Mouse (Mus musculus) intestine, embryonic 14.5 days (tissue): ENCODE results near the gene Mylpf. TPM values are rescaled to one million over a fixed set of nuclear protein-coding genes. Genes with fewer than 3 reads are reported as not detected.

ENCODE experiments used
- ATAC-seq: fragments of 200-750 bp; cut with Nextera tagmentation; replicated peaks from 2 replicates; pipeline ENCODE4 v1.8.0; 2017; ENCODE audit warnings: low read depth, moderate number of reproducible peaks, moderate TSS enrichment, moderate library complexity; ENCODE audit not compliant: low FRiP score, low TSS enrichment
- DNase-seq: peaks from one replicate; pipeline ENCODE4 v3.0.0-alpha.2; 2018; ENCODE audit warnings: low spot score
- H3K27ac ChIP-seq: fragments of 300-500 bp; sonication (generic); 2 replicates; pipeline ENCODE4 v1.5.1; 2014; ENCODE audit warnings: low read depth, mild to moderate bottlenecking, control low read depth
- H3K27me3 ChIP-seq: fragments of 300-500 bp; sonication (generic); replicated peaks from 2 replicates; pipeline ENCODE4 v1.6.1; 2014; ENCODE audit warnings: low read length, control low read depth; ENCODE audit not compliant: control insufficient read depth, insufficient read depth
- H3K36me3 ChIP-seq: fragments of 300-500 bp; sonication (generic); 2 replicates; pipeline ENCODE4 v1.6.1; 2014; ENCODE audit warnings: low read length, control low read depth; ENCODE audit not compliant: control insufficient read depth, insufficient read depth
- H3K4me1 ChIP-seq: fragments of 300-500 bp; sonication (generic); replicated peaks from 2 replicates; pipeline ENCODE4 v1.6.1; 2014; ENCODE audit warnings: low read length, control low read depth, mixed read lengths; ENCODE audit not compliant: control insufficient read depth, insufficient read depth
- H3K4me2 ChIP-seq: fragments of 300-500 bp; sonication (generic); 2 replicates; pipeline ENCODE4 v1.6.1; 2014; ENCODE audit warnings: low read length
- H3K4me3 ChIP-seq: fragments of 300-500 bp; sonication (generic); 2 replicates; pipeline ENCODE4 v1.5.1; 2014; ENCODE audit warnings: low read depth, low read length, control low read depth, mixed read lengths
- H3K9ac ChIP-seq: fragments of 300-500 bp; sonication (generic); 2 replicates; pipeline ENCODE4 v1.6.1; 2014; ENCODE audit warnings: mild to moderate bottlenecking, low read length
- H3K9me3 ChIP-seq: fragments of 300-500 bp; sonication (generic); 2 replicates; pipeline ENCODE4 v1.6.1; 2016; ENCODE audit warnings: low read length, control low read depth; ENCODE audit not compliant: control insufficient read depth
- WGBS: fragments of 180-500 bp; shearing (Covaris S2); extraction: QIAGEN DNeasy Blood & Tissue Kit; methylation state at CpG from one replicate; pipeline ENCODE4 v1.1.7; 2014; 5-methylcytosine and 5-hydroxymethylcytosine counted together
- polyA plus RNA-seq: library from polyadenylated mRNA; unstranded; fragments of >200 nt; fragmentation: Nextera tagmentation; extraction: Ambion mirVana; gene quantifications from 2 replicates; pipeline ENCODE4 v1.2.1, GENCODE M21; 2014

The Mylpf gene
- polyA plus RNA-seq, 1 experiment from 2014 or later, result 12.9 TPM

DNA sequence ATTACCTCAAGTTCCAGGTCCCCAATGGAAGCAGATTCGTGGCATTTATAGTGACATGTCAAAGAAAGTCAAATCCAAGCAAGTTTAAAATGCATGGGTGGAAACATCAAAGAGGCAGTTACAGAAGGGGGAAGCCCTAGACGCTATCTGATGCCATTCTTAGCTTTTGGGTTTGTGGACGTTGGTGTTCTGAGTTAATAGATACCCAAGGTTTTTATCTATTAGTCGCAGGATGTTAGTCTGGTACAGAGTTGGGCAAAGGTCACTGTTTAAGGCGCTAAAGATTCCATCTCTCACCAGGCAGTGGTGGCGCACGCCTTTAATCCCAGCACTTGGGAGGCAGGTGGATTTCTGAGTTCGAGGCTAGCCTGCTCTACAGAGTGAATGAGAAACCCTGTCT is 25.3 kb upstream of the Mylpf start:
- ATAC-seq, result no peak
- 69% methylated on average over 8 of the region's 8 CpGs for WGBS
- Histone ChIP-seq H3K9me3 (no peaks in the 10 kb centered on the region), H3K36me3 (no peaks in the 10 kb centered on the region), H3K4me3 (no peak overlapping the region), H3K27me3 (no peaks in the 10 kb centered on the region), H3K27ac (no peak overlapping the region), H3K4me2 (no peak overlapping the region), H3K4me1 (no peaks in the 10 kb centered on the region), H3K9ac (no peak overlapping the region)
- no peak for DNase-seq

DNA sequence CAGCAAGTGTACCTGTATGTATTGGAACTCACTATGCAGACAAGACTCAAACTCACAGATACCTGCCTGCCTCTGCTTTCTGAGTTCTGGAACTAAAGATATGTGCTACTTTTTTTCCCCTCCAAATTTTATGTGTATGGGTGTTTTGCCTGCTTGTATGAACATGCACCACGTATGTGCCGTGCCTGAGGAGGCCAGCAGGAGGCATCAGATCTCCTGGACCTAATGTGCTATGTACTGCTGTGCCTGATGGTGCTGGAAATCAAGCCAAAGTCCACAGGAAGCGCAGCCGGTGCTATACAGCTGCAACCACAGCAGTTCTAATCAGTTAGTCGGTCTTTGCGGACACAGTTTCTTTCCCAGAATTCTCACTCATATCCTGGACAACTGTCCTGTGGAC is 24.9 kb upstream of the Mylpf start:
- Histone ChIP-seq H3K9me3 (no peaks in the 10 kb centered on the region), H3K4me2 (no peak overlapping the region), H3K4me3 (no peak overlapping the region), H3K27ac (no peak overlapping the region), H3K4me1 (no peaks in the 10 kb centered on the region), H3K27me3 (no peaks in the 10 kb centered on the region), H3K9ac (no peak overlapping the region), H3K36me3 (no peaks in the 10 kb centered on the region)
- ATAC-seq (no peak), DNase-seq (no peak)
- 78% methylated on average over 6 of the region's 6 CpGs for WGBS

GRCm38 (mm10) chr7:127184720-127185119 is 24.0 kb upstream of the Mylpf start:
- Histone ChIP-seq H3K4me2 (no peak overlapping the region), H3K36me3 (no peaks in the 10 kb centered on the region), H3K9me3 (no peaks in the 10 kb centered on the region), H3K4me1 (no peaks in the 10 kb centered on the region), H3K9ac (no peak overlapping the region), H3K27ac (no peak overlapping the region), H3K27me3 (no peaks in the 10 kb centered on the region), H3K4me3 (no peak overlapping the region)
- ATAC-seq (no peak), DNase-seq (no peak)
- WGBS, result no CpG with 5 or more reads among the region's 1 CpGs

- ATAC-seq, result 0 out of 2 replicates have a peak, but pooled peaks have one; percentile 22
- 56% methylated on average over 3 of the region's 3 CpGs for WGBS
- no peaks in the 10 kb centered on the region for H3K27me3 ChIP-seq
Measured at GRCm38 (mm10) chr7:127185601-127186000, 23.1 kb upstream of the Mylpf start.

GRCm38 (mm10) chr7:127187351-127187750 is 21.3 kb upstream of the Mylpf start:
- no peaks in the 10 kb centered on the region for H3K4me1 ChIP-seq
- no peaks in the 10 kb centered on the region for H3K27me3 ChIP-seq
- H3K36me3 ChIP-seq, result peaks cover 13% of the 10 kb centered on the region
- 65% methylated on average over 9 of the region's 10 CpGs for WGBS
- no peak overlapping the region for H3K4me3 ChIP-seq
- no peak overlapping the region for H3K4me2 ChIP-seq
- H3K9me3 ChIP-seq, result no peaks in the 10 kb centered on the region
- H3K27ac ChIP-seq, result no peak overlapping the region
- ATAC-seq (no peak), DNase-seq (no peak)
- H3K9ac ChIP-seq, result no peak overlapping the region

More at GRCm38 (mm10) chr7:127185601-127186000, 23.1 kb upstream of the Mylpf start:
- H3K27ac ChIP-seq, result no peak overlapping the region
- no peak for DNase-seq
- no peaks in the 10 kb centered on the region for H3K4me1 ChIP-seq
- H3K36me3 ChIP-seq, result no peaks in the 10 kb centered on the region
- no peak overlapping the region for H3K4me3 ChIP-seq
- H3K9ac ChIP-seq, result no peak overlapping the region
- no peak overlapping the region for H3K4me2 ChIP-seq
- H3K9me3 ChIP-seq, result no peaks in the 10 kb centered on the region

GRCm38 (mm10) chr7:127188305-127189276 is 20.1 kb upstream of the Mylpf start:
- no peak for ATAC-seq
- no peak overlapping the region for H3K4me2 ChIP-seq
- H3K9me3 ChIP-seq, result no peaks in the 10 kb centered on the region
- no peak overlapping the region for H3K4me3 ChIP-seq
- H3K4me1 ChIP-seq, result no peaks in the 10 kb centered on the region
- H3K9ac ChIP-seq, result no peak overlapping the region
- 79% methylated on average over 17 of the region's 17 CpGs for WGBS
- H3K36me3 ChIP-seq, result peaks cover 25% of the 10 kb centered on the region
- no peak overlapping the region for H3K27ac ChIP-seq
- no peak for DNase-seq
- no peaks in the 10 kb centered on the region for H3K27me3 ChIP-seq

DNA sequence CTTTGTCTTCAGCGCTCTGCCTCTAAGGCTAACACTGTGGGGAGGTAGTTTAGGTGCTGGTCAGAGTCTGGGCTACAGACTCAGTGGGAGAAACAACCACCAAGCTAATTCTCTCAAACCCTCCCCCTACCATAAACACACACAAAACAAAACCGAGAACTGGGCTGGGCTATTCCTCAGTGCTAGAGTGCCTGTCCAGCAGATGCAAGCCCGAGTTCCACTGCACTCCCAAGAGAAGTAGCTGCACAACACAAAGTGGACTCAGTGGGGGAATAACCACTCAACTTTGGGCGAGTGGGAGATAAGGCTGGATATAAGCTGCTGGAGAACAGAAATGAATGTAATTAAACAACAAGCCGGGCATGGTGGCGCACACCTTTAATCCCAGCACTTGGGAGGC is 18.0 kb upstream of the Mylpf start:
- DNase-seq, result no peak
- H3K9me3 ChIP-seq, result no peaks in the 10 kb centered on the region

DNA sequence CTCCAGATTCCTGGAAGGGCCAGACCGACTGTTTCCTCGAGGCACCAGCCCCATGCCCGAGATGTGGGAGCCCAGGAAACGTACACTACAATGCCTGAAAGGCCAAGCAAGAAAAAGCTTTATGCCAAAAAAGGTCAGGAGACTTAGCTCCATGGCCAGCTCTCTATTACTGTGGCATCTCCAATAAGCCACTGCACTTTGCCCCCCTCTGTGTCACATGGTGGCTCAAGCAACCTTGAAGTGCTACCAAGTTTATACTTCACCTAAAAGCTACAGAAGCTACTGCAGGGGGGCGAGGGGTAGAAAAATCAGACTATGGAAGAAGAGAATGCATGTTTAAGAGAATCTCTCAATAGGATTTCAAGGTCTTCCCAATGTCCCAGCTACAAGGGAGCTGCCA is 15.7 kb upstream of the Mylpf start:
- Histone ChIP-seq H3K27ac (no peak overlapping the region), H3K27me3 (no peaks in the 10 kb centered on the region), H3K4me2 (no peak overlapping the region), H3K9me3 (no peaks in the 10 kb centered on the region), H3K36me3 (peaks cover 53% of the 10 kb centered on the region), H3K4me1 (peaks cover 14% of the 10 kb centered on the region), H3K9ac (no peak overlapping the region), H3K4me3 (no peak overlapping the region)
- WGBS, result 97% methylated on average over 5 of the region's 5 CpGs
- DNase-seq (no peak), ATAC-seq (no peak)

More for the DNA sequence above, 18.0 kb upstream of the Mylpf start:
- H3K36me3 ChIP-seq, result peaks cover 38% of the 10 kb centered on the region
- peaks cover 8% of the 10 kb centered on the region for H3K4me1 ChIP-seq
- ATAC-seq, result no peak
- H3K4me3 ChIP-seq, result no peak overlapping the region
- H3K27me3 ChIP-seq, result no peaks in the 10 kb centered on the region
- no peak overlapping the region for H3K9ac ChIP-seq
- 78% methylated on average over 6 of the region's 6 CpGs for WGBS
- H3K4me2 ChIP-seq, result no peak overlapping the region
- H3K27ac ChIP-seq, result no peak overlapping the region
